Mouse (Mus musculus): ENCODE measurements around the gene Gm45837.

Gene Gm45837

GRCm38 (mm10) chr7:101410267-101410936 is at the start of gene Gm45837:
Gene Gm45837, plus strand, starts transcription at chr7:101410886.
- no peak for DNase-seq (ENCODE audit: low spot score in 2 of 2)

- DNase-seq (ENCODE audit: low spot score in 2 of 2) = no peak
These were observed 49.7 kb upstream of the Gm45837 start for GRCm38 (mm10) chr7:101361021-101361420.

- no peak for DNase-seq (ENCODE audit: low spot score in 2 of 2)
These were observed 48.9 kb upstream of the Gm45837 start for GRCm38 (mm10) chr7:101361767-101362166.

- DNase-seq (ENCODE audit: low spot score in 2 of 2) = no peak
These were observed 47.9 kb upstream of the Gm45837 start for GRCm38 (mm10) chr7:101362791-101363191.

- DNase-seq (ENCODE audit: low spot score in 2 of 2) = no peak
These were observed 46.8 kb upstream of the Gm45837 start for GRCm38 (mm10) chr7:101363914-101364313.

- no peak for DNase-seq (ENCODE audit: low spot score in 2 of 2)
These were observed 42.5 kb upstream of the Gm45837 start for GRCm38 (mm10) chr7:101367901-101368852.

- DNase-seq (ENCODE audit: low spot score in 2 of 2) = no peak
These were observed 41.0 kb upstream of the Gm45837 start for GRCm38 (mm10) chr7:101369666-101370065.

- DNase-seq (ENCODE audit: low spot score in 2 of 2) = no peak
These were observed 37.6 kb upstream of the Gm45837 start for GRCm38 (mm10) chr7:101373082-101373481.

GRCm38 (mm10) chr7:101374155-101374554 is 36.5 kb upstream of the Gm45837 start:
- DNase-seq (ENCODE audit: low spot score in 2 of 2) = peak in 1 of 2 experiments; percentile 62

GRCm38 (mm10) chr7:101376701-101377340 is 33.9 kb upstream of the Gm45837 start:
- DNase-seq (ENCODE audit: low spot score in 2 of 2) = no peak

GRCm38 (mm10) chr7:101377741-101378262 is 32.9 kb upstream of the Gm45837 start:
- no peak for DNase-seq (ENCODE audit: low spot score in 2 of 2)

GRCm38 (mm10) chr7:101378285-101378684 is 32.4 kb upstream of the Gm45837 start:
- no peak for DNase-seq (ENCODE audit: low spot score in 2 of 2)

- DNase-seq (ENCODE audit: low spot score in 2 of 2) = no peak
These were observed 31.8 kb upstream of the Gm45837 start for GRCm38 (mm10) chr7:101378796-101379465.

- DNase-seq (ENCODE audit: low spot score in 2 of 2) = no peak
These were observed 31.0 kb upstream of the Gm45837 start for GRCm38 (mm10) chr7:101379732-101380131.

- no peak for DNase-seq (ENCODE audit: low spot score in 2 of 2)
These were observed 29.2 kb upstream of the Gm45837 start for GRCm38 (mm10) chr7:101381512-101381911.

- DNase-seq (ENCODE audit: low spot score in 2 of 2) = no peak
These were observed 28.3 kb upstream of the Gm45837 start for GRCm38 (mm10) chr7:101382378-101382777.

GRCm38 (mm10) chr7:101383756-101384155 is 26.9 kb upstream of the Gm45837 start:
- DNase-seq (ENCODE audit: low spot score in 2 of 2) = no peak

GRCm38 (mm10) chr7:101384931-101385330 is 25.8 kb upstream of the Gm45837 start:
- DNase-seq (ENCODE audit: low spot score in 2 of 2) = no peak

- no peak for DNase-seq (ENCODE audit: low spot score in 2 of 2)
These were observed 25.4 kb upstream of the Gm45837 start for GRCm38 (mm10) chr7:101385331-101385733.

- DNase-seq (ENCODE audit: low spot score in 2 of 2) = no peak
These were observed 24.7 kb upstream of the Gm45837 start for GRCm38 (mm10) chr7:101385866-101386452.

GRCm38 (mm10) chr7:101389256-101389655 is 21.4 kb upstream of the Gm45837 start:
- DNase-seq (ENCODE audit: low spot score in 2 of 2) = no peak
